8 mouse cellular contexts compared by ENCODE assay signal in the genomic region with DNA sequence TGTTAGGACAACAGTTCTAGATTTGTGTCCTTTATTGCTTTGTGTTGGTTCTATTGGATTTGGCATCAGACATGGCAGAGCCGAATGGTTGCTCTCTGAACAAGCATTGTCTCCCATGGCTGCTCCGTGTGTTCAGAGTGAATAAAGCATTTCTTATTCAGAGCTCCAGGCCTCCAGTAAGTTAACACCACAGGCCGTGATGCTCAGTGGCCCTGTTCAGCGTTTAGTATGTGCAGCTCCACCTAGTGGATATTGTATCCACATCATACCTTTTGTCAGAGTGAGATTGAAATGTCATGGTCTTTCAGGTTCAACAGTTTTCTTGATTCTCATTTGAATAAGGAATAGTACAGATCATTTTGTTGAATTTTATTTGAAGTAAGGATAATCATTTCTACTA. TPM values are rescaled to one million over a fixed set of nuclear protein-coding genes. Genes with fewer than 3 reads are reported as not detected.
DNase-seq lines count a peak whose midpoint lies in the region; ATAC-seq and TF ChIP-seq lines count a peak whose summit lies in the region.

No protein-coding gene starts in this region.

- H3K27me3 ChIP-seq in embryonic facial prominence, embryonic 10.5 days (replicated peaks; ENCODE audit: low read depth, poor library complexity, severe bottlenecking) = no peaks in the 10 kb centered on the region
- no peaks in the 10 kb centered on the region for H3K27me3 ChIP-seq in stomach, postnatal 0 days (ENCODE audit: control insufficient read depth, insufficient read depth, low read length)

- no peak overlapping the region for H3K4me2 ChIP-seq in stomach, postnatal 0 days (replicated peaks; ENCODE audit: low read depth)

- H3K36me3 ChIP-seq in embryonic facial prominence, embryonic 10.5 days (replicated peaks) = peaks cover 26% of the 10 kb centered on the region
- no peaks in the 10 kb centered on the region for H3K36me3 ChIP-seq in stomach, postnatal 0 days (ENCODE audit: control insufficient read depth, insufficient read depth, low read length)

- H3K9me3 ChIP-seq in embryonic facial prominence, embryonic 10.5 days = no peaks in the 10 kb centered on the region
- no peaks in the 10 kb centered on the region for H3K9me3 ChIP-seq in stomach, postnatal 0 days (ENCODE audit: control insufficient read depth, low read length)

- H3K27ac ChIP-seq in embryonic facial prominence, embryonic 10.5 days (replicated peaks) = no peak overlapping the region
- no peak overlapping the region for H3K27ac ChIP-seq in stomach, postnatal 0 days (replicated peaks)

- 16% methylated on average over 4 of the region's 4 CpGs for WGBS in embryonic facial prominence, embryonic 10.5 days
- 20% methylated on average over 4 of the region's 4 CpGs for WGBS in stomach, postnatal 0 days

- peak; percentile 17 for DNase-seq in heart, postnatal 4 days
- DNase-seq in heart, postnatal 36 days = no peak
- peak; percentile 79 for DNase-seq in ZHBTc4 (ENCODE audit: low read depth, low spot score)
- DNase-seq in embryonic facial prominence, embryonic 10.5 days (ENCODE audit: low spot score) = peak; percentile 33
- DNase-seq in kidney, adult 8-10 months = peak; percentile 13 to 18
- DNase-seq in lung, postnatal 14 days = peak; percentile 21
- peak; percentile 27 for DNase-seq in stomach, postnatal 0 days (ENCODE audit: low spot score)
- DNase-seq in ovary, postnatal 14 days (ENCODE audit: low spot score) = no peak

- peak; percentile 82 for TF ChIP-seq CTCF in stomach, postnatal 0 days (IDR thresholded peaks at IDR 0.05; ENCODE audit: low read depth)

- no peak overlapping the region for H3K9ac ChIP-seq in stomach, postnatal 0 days (ENCODE audit: low read length)

- no peaks in the 10 kb centered on the region for H3K4me1 ChIP-seq in embryonic facial prominence, embryonic 10.5 days
- H3K4me1 ChIP-seq in stomach, postnatal 0 days (replicated peaks; ENCODE audit: control insufficient read depth, insufficient read depth) = no peaks in the 10 kb centered on the region

- no peak overlapping the region for H3K4me3 ChIP-seq in embryonic facial prominence, embryonic 10.5 days
- H3K4me3 ChIP-seq in stomach, postnatal 0 days (ENCODE audit: low read depth, low read length) = no peak overlapping the region

- no peak for TF ChIP-seq EP300 in stomach, postnatal 0 days (optimal IDR thresholded peaks at IDR 0.05)

- ATAC-seq in stomach, postnatal 0 days (ENCODE audit: low FRiP score, low TSS enrichment) = no peak

- intact Hi-C loops in heart, postnatal 36 days (cut with DNase I) = loop anchor here (2.0 kb wide), 1 partner anchor 45 kb away; the partner anchor contains the start of gene Pds5b

RNA-seq across cellular contexts. Expression of gene Pds5b, which starts 44.2 kb away (rescaled TPM):
- total RNA-seq in heart, postnatal 4 days (2021) = 10 to 100 TPM; 31.4 to 33.1 TPM
- 10 to 100 TPM; 17.0 to 17.1 TPM for total RNA-seq in heart, postnatal 36 days (2021)
- 42.0 and 43.0 TPM in 2 replicates for polyA plus RNA-seq in embryonic facial prominence, embryonic 10.5 days (2016; fragmentation: Nextera tagmentation; extraction: Ambion mirVana)
- 8.3 and 9.1 TPM in 2 replicates for polyA plus RNA-seq in stomach, postnatal 0 days (2015; fragmentation: Nextera tagmentation; extraction: Ambion mirVana)

RNA-seq across cellular contexts. Expression of gene N4bp2l2, which starts 51.8 kb away (rescaled TPM):
- 10 to 100 TPM; 62.4 to 62.9 TPM for total RNA-seq in heart, postnatal 4 days (2021)
- total RNA-seq in heart, postnatal 36 days (2021) = 10 to 100 TPM; 40.9 to 45.6 TPM
- 37.6 and 37.7 TPM in 2 replicates for polyA plus RNA-seq in embryonic facial prominence, embryonic 10.5 days (2016; fragmentation: Nextera tagmentation; extraction: Ambion mirVana)
- polyA plus RNA-seq in stomach, postnatal 0 days (2015; fragmentation: Nextera tagmentation; extraction: Ambion mirVana) = 32.1 and 34.2 TPM in 2 replicates

Comparison
In these comparisons a context has a peak if more than half of its experiments do, and no peak if none do; other contexts are left out.
1. DNase-seq: peak in heart, postnatal 4 days (single experiment), ZHBTc4 (single experiment), embryonic facial prominence, embryonic 10.5 days (single experiment), kidney, adult 8-10 months (2 of 2), lung, postnatal 14 days (single experiment) and stomach, postnatal 0 days (single experiment); none in heart, postnatal 36 days (0 of 2) and ovary, postnatal 14 days (single experiment).